Mouse (Mus musculus): ENCODE measurements around the gene Rab11b.
A peak's percentile ranks its signal among the peaks of the same experiment; 100 is the strongest.

DNA sequence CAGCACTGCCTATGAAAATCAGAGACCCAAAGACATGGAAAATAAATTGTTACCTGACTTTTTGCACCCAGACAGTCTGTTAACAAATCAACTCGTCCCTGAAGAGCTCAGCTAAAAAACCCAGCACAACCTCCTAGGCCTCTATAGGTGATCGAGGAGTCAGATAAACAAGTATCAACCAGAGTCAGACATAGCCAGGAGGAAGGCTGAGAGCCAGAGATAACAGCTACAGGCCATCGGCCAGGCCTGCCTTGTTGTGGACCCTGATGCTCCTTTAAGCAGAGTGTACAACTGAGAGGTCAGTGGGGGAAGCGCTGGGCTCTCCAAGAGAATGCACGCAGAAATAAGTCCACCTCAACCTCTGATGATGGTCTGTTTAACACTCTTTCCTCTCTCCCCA is 47.1 kb downstream of the Rab11b start:
- TF ChIP-seq CTCF (IDR thresholded peaks at IDR 0.05; ENCODE audit: low read depth) (no peak), EP300 (IDR thresholded peaks at IDR 0.05; ENCODE audit: low read depth) (peak; percentile 99)

Measured in liver, postnatal 0 days (tissue).